Mouse (Mus musculus) mesoderm, embryonic 11.5 days (tissue): Measurements from ENCODE around the gene Brsk1.

Source experiments
- DNase-seq: peaks from one replicate; pipeline ENCODE4 v3.0.0-alpha.2; 2012; ENCODE audit warnings: low read depth, low spot score

The Brsk1 gene

DNA sequence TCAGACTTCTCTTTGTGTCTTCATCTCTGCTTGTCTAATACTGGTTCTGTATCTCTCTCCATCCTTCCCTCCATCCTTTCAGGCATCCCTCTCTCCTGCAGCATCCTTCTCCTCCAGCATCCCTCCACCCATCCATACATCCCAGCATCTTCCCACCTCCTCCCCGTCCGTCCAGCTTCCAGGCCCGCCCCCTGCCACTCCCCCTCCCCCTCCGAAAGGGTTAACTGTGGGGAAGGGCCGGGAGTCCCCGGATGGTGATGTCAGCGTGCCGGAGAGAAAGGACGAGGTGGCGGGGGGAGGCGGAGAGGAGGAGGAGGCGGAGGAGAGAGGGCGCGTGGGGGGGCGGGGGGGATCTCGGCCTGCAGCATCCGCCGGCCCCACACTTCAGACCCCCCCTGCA is at the start of gene Brsk1:
Brsk1 (plus strand) TSS at position 218 of the 400 bp plus-strand sequence.
- peak; percentile 94 for DNase-seq

- no peak for DNase-seq
Observed at GRCm38 (mm10) chr7:4641155-4641554, 49.2 kb upstream of the Brsk1 start.

GRCm38 (mm10) chr7:4641956-4642355 is 48.4 kb upstream of the Brsk1 start:
- no peak for DNase-seq

DNA sequence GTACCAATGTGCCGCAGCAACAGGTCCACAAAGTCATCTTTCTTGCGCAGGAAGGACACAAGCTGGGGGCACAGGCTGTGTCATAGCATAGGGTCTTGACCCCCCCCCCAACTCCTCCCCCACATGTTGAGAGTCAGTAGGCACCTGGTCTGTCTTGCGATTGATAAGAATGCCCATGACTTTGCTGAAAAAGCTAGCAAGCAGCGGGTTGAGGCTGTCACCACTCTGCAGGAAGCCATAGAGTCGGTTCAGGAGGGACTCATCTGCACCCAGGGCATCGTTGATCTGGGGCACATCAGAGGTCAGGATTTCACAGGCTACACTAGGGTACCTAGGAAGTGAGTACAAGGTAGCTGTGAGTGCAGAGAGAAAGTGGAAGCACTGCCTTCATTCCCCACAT is 47.2 kb upstream of the Brsk1 start:
- DNase-seq: no peak

GRCm38 (mm10) chr7:4646806-4647205 is 43.6 kb upstream of the Brsk1 start:
- no peak for DNase-seq

DNA sequence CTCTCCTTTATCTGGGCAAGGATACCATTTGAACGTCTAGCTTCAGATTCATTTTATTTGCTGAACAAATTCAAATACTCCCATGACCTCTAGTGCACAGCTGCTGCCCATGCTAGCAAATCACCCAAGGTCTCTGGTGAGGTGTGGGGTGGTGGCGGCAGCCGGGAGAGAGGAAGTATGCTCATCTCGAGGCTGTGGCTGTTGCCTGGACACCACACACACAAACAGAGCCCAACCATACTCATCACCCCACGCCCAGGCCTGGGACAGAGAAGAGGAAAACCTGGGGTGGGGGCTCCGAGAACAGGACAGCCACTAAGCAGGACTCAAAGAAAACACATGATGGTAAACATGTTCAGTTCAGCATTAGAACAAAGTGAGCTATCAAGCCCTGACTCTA is 43.1 kb upstream of the Brsk1 start:
- no peak for DNase-seq

- DNase-seq: no peak
Observed at GRCm38 (mm10) chr7:4647992-4648391, 42.4 kb upstream of the Brsk1 start.

DNA sequence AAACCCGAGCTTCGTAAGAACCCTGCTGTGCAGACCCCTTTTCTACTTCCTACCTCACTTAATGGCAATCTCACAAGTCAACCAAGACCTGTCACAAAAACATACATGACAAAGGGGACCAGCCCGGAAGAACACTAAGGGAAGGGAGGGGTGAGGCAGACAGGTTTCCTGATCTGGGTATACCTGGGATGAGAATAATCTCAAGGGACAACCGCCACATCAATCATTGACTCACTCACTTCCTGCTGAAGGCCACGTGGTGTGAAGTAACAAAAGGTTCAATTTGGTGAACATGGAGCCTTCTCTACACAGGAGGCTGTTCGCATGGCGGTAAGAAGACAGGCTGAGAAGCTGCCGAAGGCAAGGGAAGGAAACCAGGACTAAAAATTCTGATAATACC is 38.8 kb upstream of the Brsk1 start:
- DNase-seq: no peak

GRCm38 (mm10) chr7:4652726-4653125 is 37.7 kb upstream of the Brsk1 start:
- no peak for DNase-seq

DNA sequence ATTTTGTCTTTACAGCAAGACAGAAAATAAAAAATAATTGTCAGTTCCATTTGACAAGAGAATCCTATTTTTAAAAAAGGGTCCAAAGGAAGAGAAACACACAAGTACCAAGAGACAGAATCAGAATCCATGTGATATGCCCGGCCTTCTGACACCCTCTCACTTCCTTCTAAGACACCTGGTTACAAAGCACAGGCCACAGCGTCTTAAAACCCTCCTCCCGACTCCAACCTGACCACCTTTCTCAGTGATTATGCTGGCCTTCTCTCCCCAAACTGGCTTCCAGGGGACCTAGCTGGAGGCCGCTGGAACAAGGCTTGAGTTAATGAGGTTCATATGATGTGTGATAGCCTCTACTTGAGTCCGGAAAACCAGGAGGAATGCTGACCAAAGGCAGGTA is 37.1 kb upstream of the Brsk1 start:
- DNase-seq: no peak

DNA sequence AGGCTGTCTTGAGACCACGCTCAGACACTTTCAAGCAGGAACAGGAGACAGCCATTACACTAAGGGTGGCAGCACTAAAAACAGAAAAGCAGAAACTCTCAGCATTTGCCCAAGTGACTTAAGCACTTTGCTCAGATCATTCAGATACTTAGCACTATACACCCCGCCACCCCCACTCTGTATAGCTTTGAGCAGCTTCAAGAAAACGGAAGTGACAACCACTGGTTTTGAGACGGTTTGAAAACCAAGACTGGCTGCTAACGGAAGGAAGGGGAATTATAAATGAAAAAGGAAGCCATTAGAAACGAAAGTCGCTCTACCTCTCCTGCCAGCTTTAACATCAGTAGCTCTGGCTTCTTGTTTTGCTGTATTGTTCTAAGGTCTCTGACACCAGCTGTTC is 36.6 kb upstream of the Brsk1 start:
- DNase-seq: no peak

DNA sequence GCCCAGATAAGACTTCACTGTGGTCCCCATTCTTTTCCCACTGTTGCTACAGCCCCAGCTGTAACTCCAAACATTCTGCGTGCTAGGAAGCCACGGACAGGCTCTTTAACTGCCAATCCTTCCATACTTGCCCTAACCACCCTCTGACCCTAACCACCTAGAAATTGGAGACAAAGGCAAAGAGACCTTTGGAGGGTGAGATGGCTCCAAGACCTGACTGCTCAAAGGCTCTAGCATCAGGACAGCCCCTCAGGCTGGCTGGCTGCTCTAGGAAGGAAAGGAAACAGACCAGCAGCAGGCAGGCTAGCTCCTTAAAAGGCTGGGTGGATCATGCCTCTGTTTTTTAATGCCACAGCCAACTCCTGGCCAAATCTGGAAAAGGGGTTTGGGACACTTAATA is 36.2 kb upstream of the Brsk1 start:
- no peak for DNase-seq

DNA sequence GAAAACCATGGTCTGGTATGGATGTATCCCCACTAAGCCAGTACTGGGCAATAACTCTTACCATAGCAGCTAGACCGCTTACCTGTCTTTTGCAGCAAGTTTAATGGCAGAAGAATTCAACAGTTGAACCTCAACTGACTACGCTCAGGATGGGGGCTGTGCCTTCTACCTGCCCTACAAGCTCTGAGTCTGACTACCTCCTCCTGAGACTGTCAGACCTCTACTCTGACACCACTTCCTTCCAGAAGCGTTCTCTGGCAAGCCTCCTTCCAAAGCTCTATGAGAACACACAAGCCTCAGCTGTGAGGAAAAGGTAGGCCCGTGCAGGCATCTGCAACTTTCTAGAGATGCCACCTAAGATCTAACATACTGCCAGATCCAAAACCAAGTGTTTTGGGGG is 35.0 kb upstream of the Brsk1 start:
- no peak for DNase-seq

DNA sequence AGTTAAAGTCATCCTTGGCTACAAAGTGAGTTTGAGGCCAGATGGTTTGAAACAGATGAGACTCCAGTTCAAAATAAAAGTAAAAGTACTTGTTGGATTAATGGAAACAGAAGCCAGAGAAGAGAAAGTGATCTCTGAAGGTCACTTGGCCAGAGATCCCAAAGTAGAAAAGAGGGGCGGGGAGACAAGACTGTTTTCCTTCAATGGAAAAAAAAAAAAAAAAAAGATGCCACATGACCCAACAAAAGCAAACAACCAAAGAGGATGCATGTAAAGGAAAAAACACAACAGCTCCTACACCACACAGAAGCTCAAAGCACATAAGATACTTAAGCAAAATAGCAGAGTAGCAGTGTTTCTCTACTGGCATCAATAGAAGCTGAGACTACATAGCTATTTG is 34.5 kb upstream of the Brsk1 start:
- DNase-seq: no peak

- no peak for DNase-seq
Observed at GRCm38 (mm10) chr7:4656818-4657217, 33.6 kb upstream of the Brsk1 start.

GRCm38 (mm10) chr7:4657521-4658127 is 32.8 kb upstream of the Brsk1 start:
- no peak for DNase-seq

DNA sequence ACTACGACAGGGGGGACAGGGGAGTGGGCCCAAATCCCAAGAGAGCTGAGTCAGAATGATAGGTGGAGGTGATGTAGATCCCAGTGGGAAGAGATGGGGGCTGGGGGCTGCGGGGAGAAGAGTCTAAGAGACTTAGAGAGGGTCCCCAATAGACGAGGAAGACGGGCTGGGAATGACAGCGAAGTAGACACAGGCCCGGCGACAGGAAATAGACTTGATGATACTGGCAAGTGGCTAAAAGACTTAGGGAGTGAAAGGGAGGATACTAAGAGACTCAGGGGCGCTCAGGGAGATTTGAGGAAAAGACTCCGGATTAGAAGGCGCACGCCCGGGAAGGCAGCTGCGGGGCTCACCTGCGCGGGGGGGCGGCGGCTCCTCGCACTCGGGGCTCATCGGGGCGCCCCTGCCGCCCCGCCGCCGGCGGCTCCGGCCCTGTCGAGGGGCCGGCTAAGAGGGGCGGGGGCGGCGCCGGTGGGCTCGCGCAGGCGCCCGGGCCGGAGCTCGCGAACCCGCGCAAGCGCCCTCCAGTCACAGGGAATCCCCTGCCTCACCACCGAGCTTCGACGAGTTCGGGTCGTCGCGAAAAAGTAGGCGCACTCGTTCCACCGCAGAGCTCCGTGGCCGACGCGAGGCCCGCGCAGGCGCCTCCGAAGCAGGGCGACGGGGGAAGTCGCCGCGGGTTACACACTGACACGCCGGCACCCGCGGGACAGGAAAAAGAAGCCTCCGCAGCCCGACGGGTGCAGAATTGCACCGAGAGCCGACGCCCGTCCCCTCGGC is 32.1 kb upstream of the Brsk1 start:
- peak; percentile 55 for DNase-seq

DNA sequence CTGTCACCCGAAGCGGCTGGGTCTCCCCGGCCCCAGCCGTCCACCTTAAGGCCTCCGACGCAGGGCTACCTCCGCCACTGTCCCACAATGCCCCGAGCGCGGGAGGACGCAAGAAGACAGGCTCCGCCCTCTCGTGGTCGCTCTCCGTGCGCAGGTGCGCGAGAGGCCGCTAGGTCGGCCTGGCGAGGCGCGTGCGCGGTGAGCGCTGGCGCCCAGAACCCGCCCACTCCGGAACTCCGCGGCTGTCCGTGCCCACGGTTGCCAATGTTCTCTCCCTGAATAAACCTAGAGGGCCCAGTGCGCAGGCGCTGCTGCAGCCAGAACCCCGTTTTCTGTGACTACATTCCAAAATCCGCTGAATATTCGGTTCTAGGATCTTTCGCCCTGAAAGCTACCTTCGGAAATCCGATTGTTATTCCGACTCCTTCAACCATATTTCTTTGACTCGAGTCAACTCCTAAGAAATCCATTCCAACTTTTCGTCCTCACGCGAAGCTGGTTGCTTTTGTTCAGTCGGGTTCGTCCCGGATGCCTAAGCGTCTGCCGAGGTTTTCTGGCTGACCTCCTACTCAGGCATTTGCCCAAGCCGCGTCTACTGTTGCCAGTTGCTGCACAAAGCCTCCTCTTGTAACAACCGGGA is 31.4 kb upstream of the Brsk1 start, which contains the start of gene Ppp6r1:
Ppp6r1 (minus strand) TSS at position 108 of the 640 bp plus-strand sequence.
- peak; percentile 98 for DNase-seq

DNA sequence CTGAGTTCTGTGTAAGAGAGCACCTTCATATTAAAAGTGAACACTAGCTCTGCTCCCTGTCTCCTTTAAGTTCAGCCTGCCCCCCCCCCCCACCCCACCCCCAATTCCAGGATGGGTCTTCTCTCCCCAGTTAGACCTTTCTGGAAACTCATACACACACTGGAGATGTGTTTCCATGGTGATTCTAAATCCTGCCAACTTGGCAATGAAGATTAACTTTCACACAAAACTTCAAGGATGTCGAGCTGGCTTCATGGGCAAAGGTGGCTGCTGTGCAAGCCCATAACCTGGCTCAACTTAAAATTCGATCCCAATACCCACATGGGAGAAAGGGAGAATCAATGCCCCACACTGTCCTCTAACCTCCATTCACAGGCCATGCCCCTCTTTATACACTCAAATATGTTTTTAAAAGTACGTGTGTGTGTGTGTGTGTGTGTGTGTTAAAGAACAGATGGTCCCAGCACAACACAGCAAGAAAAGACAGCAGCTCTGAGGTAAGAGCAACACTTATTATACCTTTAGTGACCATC is 30.4 kb upstream of the Brsk1 start:
- no peak for DNase-seq

DNA sequence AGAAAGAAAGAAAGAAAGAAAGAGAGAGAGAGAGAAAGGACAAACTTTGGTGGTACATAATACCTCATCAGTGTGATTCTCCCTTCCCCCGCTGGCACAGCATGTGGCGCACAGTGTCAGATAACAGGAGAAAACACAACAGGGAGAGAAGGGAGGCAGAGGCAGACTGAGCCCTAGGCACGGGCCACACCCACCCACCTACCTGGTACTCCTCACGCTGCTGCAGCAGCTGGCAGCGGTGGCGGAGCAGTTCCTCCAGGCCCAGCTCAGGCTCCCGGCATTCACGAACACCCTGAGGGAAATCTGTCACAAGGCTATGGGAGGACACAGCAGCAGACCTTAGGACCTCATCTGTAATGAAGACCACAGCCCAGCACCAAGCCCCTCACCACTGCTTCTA is 27.2 kb upstream of the Brsk1 start:
- no peak for DNase-seq

DNA sequence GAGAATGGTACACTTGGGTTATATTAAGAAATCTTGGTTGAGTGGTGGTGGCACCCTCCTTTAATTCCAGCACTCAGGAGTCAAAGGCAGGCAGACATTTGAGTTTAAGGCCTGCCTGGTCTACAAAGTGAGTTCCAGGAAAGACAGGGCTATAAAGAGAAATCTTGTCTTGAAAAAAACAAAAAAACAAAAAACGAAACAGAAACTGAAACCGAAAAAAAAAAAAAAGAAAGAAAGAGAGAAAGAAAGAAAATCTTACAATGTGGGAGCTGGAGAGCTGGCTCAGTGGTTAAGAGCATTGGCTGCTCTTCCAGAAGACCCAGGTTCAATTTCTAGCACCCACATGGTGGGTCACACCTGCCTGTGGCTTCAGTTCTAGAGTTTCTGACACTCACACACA is 26.7 kb upstream of the Brsk1 start:
- no peak for DNase-seq

GRCm38 (mm10) chr7:4666871-4667270 is 23.5 kb upstream of the Brsk1 start:
- no peak for DNase-seq

GRCm38 (mm10) chr7:4668506-4668905 is 21.9 kb upstream of the Brsk1 start:
- DNase-seq: no peak
